Mouse (Mus musculus): ENCODE data around the gene Spag4.
A peak's percentile ranks its signal among the peaks of the same experiment; 100 is the strongest.
"Not testable (repeated sequence)": the region's sequence is repeated elsewhere in the genome, so short reads cannot be mapped to it uniquely, and the experiment has no call there.

Spag4 gene

DNA sequence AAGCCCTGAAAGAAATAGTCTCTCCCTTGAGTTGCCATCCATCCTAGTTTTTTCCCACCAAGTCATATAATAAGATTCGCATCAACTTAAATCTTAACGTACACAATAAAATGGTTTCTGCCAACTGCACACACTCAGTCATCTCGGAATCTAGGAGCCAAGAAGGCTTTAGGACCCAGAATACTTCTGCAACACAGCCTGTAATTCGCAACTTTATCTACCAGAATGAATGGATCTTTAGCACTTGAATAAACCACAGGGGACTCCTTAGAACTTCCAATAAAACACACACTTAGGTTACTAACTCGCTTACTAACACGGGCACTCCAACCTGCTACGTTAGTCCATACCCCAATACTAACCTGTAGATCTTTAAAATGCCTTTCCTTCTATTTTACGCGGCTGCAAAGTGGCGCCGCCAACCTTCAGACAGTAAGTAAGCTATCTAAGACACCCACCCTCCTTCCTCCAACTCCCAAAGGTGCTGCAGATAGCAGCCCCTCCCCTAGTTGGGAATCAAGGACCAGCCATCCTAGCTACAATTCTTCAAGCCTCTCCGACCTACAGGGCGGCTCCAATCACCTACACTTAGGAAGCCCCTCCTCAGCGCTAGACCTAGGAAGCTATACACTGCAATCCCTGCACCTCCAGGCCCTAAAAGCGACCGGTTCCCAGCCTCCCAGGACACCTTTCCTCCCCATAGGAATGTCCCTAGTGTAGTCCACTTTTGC, 45.8 kb downstream of the Spag4 start:
- DNase-seq: no peak

DNA sequence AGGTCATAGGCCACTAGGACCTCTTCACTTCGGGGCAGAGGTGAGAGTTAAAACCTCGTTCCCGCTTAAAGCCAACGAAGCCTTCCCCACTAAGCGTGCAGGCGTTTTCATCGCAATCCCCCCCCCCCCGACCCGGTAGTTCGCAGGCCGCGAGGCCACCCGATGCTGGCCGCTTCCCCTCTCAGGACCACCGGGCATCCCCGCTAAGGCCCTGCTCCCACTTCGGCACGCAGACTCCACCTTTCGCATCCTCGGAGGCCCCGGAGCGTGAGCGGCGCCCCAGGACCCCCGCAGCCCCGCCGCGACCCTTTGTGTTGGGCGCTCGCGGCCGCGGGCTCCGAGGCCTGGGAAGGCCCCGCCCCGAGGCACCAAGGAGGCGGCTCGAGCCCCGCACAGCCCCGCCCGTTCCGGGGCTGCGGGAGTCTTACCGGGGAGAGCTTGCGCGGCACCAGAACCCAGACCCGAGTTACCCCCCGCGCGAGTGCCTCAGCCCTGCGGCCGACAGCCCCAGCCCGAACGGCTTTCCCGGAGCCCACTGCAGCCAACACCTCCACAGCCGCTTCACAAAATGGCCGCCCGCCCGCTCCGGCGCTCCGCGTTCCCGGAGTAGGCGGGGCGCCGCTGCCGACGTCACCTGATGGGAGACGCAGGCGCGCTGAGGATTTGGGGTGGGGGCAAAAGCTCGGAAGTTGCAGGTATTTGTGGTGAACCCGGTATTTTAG, 46.5 kb downstream of the Spag4 start, which contains the start of the genes Cpne1 and Rbm12:
Gene Cpne1 (minus strand): TSS at position 608 of the 722 bp plus-strand sequence.
Gene Rbm12 (minus strand): TSS at position 621 of the 722 bp plus-strand sequence.
- DNase-seq: peak; percentile 96

DNA sequence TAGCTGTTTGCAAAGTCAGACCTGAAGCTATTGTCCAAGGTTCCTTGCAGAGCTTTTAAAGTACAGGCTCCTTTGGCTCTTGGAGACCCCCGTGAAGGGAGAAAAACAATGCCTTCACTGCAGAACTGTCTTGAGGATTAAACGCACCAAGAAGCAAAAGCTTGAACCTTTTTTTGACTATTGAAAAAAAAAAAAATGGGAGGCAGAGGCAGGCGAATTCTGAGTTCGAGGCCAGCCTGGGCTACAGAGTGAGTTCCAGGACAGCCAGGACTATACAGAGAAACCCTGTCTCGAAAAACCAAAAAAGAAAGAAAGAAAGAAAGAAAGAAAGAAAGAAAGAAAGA, 47.1 kb downstream of the Spag4 start:
- not testable (repeated sequence) for DNase-seq

DNA sequence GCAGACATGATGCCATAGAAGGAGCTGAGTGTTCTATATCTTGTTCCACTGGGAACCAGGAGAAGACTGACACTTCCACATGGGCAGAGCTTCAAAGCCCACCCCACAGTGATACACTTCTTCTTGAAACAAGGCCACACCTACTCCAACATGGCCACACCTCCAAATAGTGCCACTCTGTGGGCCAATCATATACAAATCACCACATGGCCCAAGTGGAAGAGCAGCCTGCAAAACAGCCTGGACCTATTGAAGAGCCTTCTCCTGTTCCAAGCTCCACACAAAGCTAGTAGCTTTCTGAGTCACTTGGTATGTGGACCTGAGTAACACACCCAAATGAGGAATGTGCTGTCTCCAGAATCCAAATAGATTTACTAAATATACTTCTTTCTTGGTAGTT, 54.6 kb downstream of the Spag4 start:
- DNase-seq: no peak

Data from right cerebral cortex, postnatal 4 days (tissue).